Mouse (Mus musculus): Measurements from ENCODE around the gene F10. TPM values are rescaled to one million over a fixed set of nuclear protein-coding genes. Genes with fewer than 3 reads are reported as not detected.
A peak's percentile ranks its signal among the peaks of the same experiment; 100 is the strongest.

F10 gene
- total RNA-seq (2014; rRNA removed): 0.15 and 0.33 TPM in 2 replicates
- polyA plus RNA-seq (2015; fragmentation: Nextera tagmentation; extraction: Ambion mirVana): 0.16 and 0.25 TPM in 2 replicates

DNA sequence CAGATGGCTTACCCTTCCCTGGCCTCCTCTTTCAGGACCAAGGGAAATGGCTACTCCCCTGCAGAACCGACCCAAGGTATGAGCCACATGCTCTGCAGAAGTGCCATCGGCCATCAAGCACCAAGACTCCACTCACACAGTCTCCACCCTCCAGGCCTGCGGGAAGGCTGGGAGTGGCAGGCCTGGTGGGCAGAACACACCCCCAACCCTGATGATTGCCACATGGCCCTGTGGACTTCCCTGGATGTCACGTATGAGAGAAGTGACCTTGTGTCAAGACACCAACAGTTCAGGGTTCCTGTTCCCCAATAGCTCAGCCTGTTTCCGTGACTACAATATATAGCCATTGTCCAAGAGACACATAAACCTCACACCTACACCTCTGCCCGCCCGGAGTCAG lies at the start of gene F10:
F10 (plus strand) TSS at position 294 of the 400 bp plus-strand sequence.
- no peaks in the 10 kb centered on the region for H3K27me3 ChIP-seq (ENCODE audit: insufficient read depth, low read length)
- peak within 1 kb of the TSS; percentile 59 for H3K27ac ChIP-seq (ENCODE audit: low read depth, low read length)
- H3K4me1 ChIP-seq (ENCODE audit: insufficient read depth): 0 out of 2 replicates have a peak, but pooled peaks cover 4% of the 10 kb centered on the region
- H3K9ac ChIP-seq: no peak within 1 kb of the TSS
- DNase-seq: no peak
- no peaks in the 10 kb centered on the region for H3K36me3 ChIP-seq (ENCODE audit: insufficient read depth)
- H3K9me3 ChIP-seq (ENCODE audit: low read length): no peaks in the 10 kb centered on the region
- ATAC-seq: peak; percentile 9; the same call in 1 of the 2 replicates
- 78% methylated on average over 7 of the region's 7 CpGs for WGBS
- H3K4me3 ChIP-seq (ENCODE audit: low read depth, low read length): no peak within 1 kb of the TSS
- no peak within 1 kb of the TSS for H3K4me2 ChIP-seq (ENCODE audit: low read depth)
- no peak for TF ChIP-seq CTCF (IDR thresholded peaks at IDR 0.05; ENCODE audit: low read depth)

DNA sequence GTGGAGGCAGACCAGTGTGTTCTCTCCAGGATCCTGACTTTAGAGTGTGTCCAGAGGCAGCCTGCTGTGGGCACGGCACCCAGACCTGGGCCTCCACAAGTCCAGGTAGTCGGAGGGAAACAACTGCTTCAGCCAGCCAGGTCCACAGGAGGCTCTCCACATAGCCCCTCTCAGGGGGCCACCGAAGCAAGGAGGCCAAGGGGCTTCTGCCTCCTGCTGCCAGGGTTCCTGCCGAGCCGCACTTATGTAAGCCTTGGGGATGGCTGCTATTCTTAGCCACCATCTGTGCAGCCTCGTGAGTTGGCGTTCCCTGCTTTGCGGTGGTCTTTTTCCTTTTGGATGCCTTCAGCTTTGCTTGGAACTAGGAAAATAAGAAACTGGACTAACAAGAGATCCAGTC lies 49.5 kb upstream of the F10 start:
- no peak overlapping the region for H3K4me2 ChIP-seq (ENCODE audit: low read depth)
- H3K36me3 ChIP-seq (ENCODE audit: insufficient read depth): peaks cover 21% of the 10 kb centered on the region
- WGBS: 67% methylated on average over 8 of the region's 8 CpGs

DNA sequence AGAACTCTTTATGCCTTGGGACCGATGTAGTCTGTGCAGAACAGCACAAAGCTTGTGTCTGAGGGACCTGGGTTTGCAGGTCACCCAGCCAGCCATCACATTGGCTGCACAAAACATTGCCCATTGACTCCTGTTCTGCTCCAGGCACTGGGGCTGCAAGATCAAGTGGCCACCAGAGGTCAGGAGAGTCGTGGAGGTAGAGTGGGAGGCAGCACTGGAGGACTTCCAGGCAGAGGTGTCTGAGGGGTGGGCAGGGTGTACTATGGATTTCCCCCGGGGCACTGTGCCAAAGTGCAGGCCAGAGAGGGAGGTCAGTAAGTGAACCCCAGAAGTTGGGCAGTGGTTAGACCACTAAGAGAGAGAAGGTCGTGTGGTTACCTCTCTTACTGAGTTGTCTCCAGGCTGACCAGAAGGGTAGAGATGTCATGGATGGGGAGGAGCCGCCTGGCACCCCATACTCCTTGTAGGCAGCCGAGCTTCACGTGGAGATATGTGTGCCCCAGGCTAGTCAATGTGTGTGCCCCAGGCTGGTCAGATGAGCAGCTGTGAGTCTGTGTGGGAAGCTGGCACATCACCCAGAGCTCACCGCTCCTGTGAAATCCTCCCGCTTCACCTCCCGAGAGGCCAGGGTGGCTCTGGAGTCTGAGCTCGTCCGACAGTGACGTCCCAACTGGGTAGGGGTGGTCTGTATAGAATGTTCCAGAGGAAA lies 48.2 kb upstream of the F10 start:
- DNase-seq (no peak), ATAC-seq (no peak)
- WGBS: 83% methylated on average over 13 of the region's 13 CpGs
- H3K27me3 ChIP-seq (ENCODE audit: insufficient read depth, low read length): no peaks in the 10 kb centered on the region
- H3K4me1 ChIP-seq (ENCODE audit: insufficient read depth): no peaks in the 10 kb centered on the region; the same call in 1 of the 2 replicates
- H3K9ac ChIP-seq: no peak overlapping the region
- 0 out of 2 replicates have a peak, but pooled peaks have one; percentile 6 for TF ChIP-seq CTCF (IDR thresholded peaks at IDR 0.05; ENCODE audit: low read depth)
- no peaks in the 10 kb centered on the region for H3K9me3 ChIP-seq (ENCODE audit: low read length)
- H3K4me3 ChIP-seq (ENCODE audit: low read depth, low read length): no peak overlapping the region
- H3K27ac ChIP-seq (ENCODE audit: low read depth, low read length): no peak overlapping the region
- H3K4me2 ChIP-seq (ENCODE audit: low read depth): no peak overlapping the region
- H3K36me3 ChIP-seq (ENCODE audit: insufficient read depth): peaks cover 34% of the 10 kb centered on the region

More for the DNA sequence above, 49.5 kb upstream of the F10 start:
- peak overlapping the region; percentile 21; the same call in 1 of the 2 replicates for H3K27ac ChIP-seq (ENCODE audit: low read depth, low read length)
- TF ChIP-seq CTCF (IDR thresholded peaks at IDR 0.05; ENCODE audit: low read depth): no peak
- H3K9me3 ChIP-seq (ENCODE audit: low read length): no peaks in the 10 kb centered on the region
- no peak overlapping the region for H3K4me3 ChIP-seq (ENCODE audit: low read depth, low read length)
- ATAC-seq (peak; percentile 21; the same call in 1 of the 2 replicates), DNase-seq (peak; percentile 48)
- no peaks in the 10 kb centered on the region; the same call in 1 of the 2 replicates for H3K4me1 ChIP-seq (ENCODE audit: insufficient read depth)
- no peak overlapping the region for H3K9ac ChIP-seq
- no peaks in the 10 kb centered on the region for H3K27me3 ChIP-seq (ENCODE audit: insufficient read depth, low read length)

DNA sequence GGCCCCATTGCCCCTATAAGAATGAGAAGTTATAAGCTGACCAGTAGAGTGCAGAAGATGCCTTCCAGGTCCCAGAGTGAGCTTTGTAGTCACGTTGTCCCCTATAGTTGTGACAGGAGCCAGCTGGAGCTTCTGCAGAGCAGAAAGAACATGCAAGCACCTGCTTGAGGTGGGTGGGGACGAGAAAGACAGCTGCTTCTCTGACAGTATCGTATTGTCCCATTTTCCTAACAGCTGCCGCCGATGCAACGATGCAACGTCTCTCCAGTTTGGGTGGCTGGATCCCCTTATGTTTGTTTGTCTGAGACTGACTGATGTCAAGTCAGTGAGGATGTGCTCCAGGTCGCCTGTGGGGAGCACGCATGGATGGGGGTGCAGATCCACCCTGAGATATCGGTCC lies 45.7 kb upstream of the F10 start:
- Histone ChIP-seq H3K36me3 (ENCODE audit: insufficient read depth) (peaks cover 44% of the 10 kb centered on the region), H3K27me3 (ENCODE audit: insufficient read depth, low read length) (no peaks in the 10 kb centered on the region), H3K9me3 (ENCODE audit: low read length) (no peaks in the 10 kb centered on the region), H3K4me2 (ENCODE audit: low read depth) (no peak overlapping the region), H3K9ac (no peak overlapping the region), H3K27ac (ENCODE audit: low read depth, low read length) (no peak overlapping the region), H3K4me1 (ENCODE audit: insufficient read depth) (no peaks in the 10 kb centered on the region; the same call in 1 of the 2 replicates), H3K4me3 (ENCODE audit: low read depth, low read length) (no peak overlapping the region)
- 87% methylated on average over 10 of the region's 10 CpGs for WGBS
- DNase-seq (no peak), ATAC-seq (no peak)
- TF ChIP-seq CTCF (IDR thresholded peaks at IDR 0.05; ENCODE audit: low read depth): no peak

DNA sequence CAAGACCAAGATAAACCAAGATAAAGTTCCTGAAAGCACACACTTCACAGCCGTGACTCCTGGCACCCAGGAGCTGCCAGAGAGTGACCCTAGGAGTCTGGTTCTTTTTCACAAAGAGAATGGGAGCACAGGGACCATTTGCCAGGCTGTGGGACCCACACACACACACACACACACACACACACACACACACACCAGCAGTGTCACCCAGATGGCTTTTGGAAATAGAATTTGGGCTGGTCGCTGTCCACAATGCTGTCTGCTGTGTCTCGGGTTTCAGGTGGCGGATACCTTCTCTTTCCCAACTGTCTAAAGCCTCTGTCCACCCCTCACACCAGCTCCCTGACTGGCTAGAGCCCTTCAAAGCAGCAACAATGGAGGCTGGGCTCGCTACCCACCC lies 42.6 kb upstream of the F10 start:
- WGBS: 85% methylated on average over 5 of the region's 5 CpGs
- peaks cover 71% of the 10 kb centered on the region for H3K36me3 ChIP-seq (ENCODE audit: insufficient read depth)
- no peak for DNase-seq

DNA sequence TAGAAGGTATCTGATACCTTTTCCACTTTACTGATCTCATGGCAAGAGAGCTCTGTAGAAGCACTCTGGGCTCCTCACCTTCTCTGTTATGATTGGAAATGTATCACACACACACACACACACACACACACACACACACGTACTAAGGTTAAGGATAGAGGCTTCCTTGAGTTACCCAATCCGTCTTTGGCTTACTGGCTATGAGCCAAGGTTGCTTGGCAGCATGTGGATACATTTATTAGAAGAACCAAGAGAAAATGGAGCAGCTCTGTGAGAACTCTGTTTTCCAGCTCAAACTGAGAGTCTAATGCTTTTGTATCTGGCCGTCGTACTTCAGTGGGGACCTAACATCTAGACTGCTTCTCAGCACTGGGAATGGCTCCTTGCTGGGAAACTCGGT lies 41.6 kb upstream of the F10 start:
- DNase-seq: peak; percentile 44
- WGBS: 35% methylated on average over 5 of the region's 5 CpGs
- TF ChIP-seq CTCF (IDR thresholded peaks at IDR 0.05; ENCODE audit: low read depth): no peak

More for the DNA sequence above, 42.6 kb upstream of the F10 start:
- Histone ChIP-seq H3K9ac (no peak overlapping the region), H3K9me3 (ENCODE audit: low read length) (no peaks in the 10 kb centered on the region), H3K4me2 (ENCODE audit: low read depth) (no peak overlapping the region), H3K4me1 (ENCODE audit: insufficient read depth) (no peaks in the 10 kb centered on the region), H3K27me3 (ENCODE audit: insufficient read depth, low read length) (no peaks in the 10 kb centered on the region), H3K27ac (ENCODE audit: low read depth, low read length) (no peak overlapping the region), H3K4me3 (ENCODE audit: low read depth, low read length) (no peak overlapping the region)
- TF ChIP-seq CTCF (IDR thresholded peaks at IDR 0.05; ENCODE audit: low read depth): no peak
- no peak for ATAC-seq

DNA sequence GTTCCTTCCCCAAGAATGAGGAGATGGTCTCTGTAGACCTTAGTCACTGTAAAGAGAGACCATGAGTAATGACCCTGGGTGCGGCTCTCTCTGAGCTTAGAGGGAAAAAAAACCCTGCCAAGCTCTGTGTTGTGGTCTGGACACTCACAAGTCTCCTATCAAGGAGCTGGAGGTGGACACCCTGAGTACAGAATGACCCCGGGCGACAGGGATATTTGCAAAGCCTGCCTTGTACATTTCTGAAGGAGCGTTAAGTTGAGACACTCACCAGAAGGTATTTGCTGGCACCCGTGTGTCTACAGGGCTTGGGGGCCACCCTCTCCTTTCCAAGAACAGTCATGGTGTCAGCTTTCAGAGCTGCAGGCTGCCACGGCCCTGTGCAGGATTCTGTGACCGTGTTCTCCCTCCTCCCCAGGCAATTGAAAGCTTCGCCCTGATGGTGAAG lies 40.3 kb upstream of the F10 start:
- Histone ChIP-seq H3K4me1 (ENCODE audit: insufficient read depth) (no peaks in the 10 kb centered on the region), H3K27me3 (ENCODE audit: insufficient read depth, low read length) (no peaks in the 10 kb centered on the region), H3K4me2 (ENCODE audit: low read depth) (no peak overlapping the region), H3K9ac (no peak overlapping the region), H3K36me3 (ENCODE audit: insufficient read depth) (peaks cover 84% of the 10 kb centered on the region), H3K4me3 (ENCODE audit: low read depth, low read length) (no peak overlapping the region), H3K27ac (ENCODE audit: low read depth, low read length) (no peak overlapping the region), H3K9me3 (ENCODE audit: low read length) (no peaks in the 10 kb centered on the region)
- ATAC-seq: no peak
- WGBS: 81% methylated on average over 8 of the region's 8 CpGs
- no peak for DNase-seq
- no peak for TF ChIP-seq CTCF (IDR thresholded peaks at IDR 0.05; ENCODE audit: low read depth)

More for the DNA sequence above, 41.6 kb upstream of the F10 start:
- Histone ChIP-seq H3K27ac (ENCODE audit: low read depth, low read length) (no peak overlapping the region), H3K9me3 (ENCODE audit: low read length) (no peaks in the 10 kb centered on the region), H3K4me1 (ENCODE audit: insufficient read depth) (no peaks in the 10 kb centered on the region), H3K27me3 (ENCODE audit: insufficient read depth, low read length) (no peaks in the 10 kb centered on the region), H3K9ac (no peak overlapping the region), H3K4me3 (ENCODE audit: low read depth, low read length) (no peak overlapping the region), H3K4me2 (ENCODE audit: low read depth) (no peak overlapping the region), H3K36me3 (ENCODE audit: insufficient read depth) (peaks cover 81% of the 10 kb centered on the region)
- ATAC-seq: peak; percentile 23; the same call in 1 of the 2 replicates
